Mouse (Mus musculus) layer of hippocampus, postnatal 36 days (tissue): ENCODE results near the gene Acy3. TPM values are rescaled to one million over a fixed set of nuclear protein-coding genes. Genes with fewer than 3 reads are reported as not detected.

ENCODE experiments used
- total RNA-seq, 2 experiments: library from RNA; stranded (reverse); gene quantifications; 2 replicates each; pipeline ENCODE4 v1.2.3; 2021

Acy3 gene
- total RNA-seq, 2 experiments from 2014 or later = 1.4 TPM

Other genes starting within 250 kb of the Acy3 start
- gene Kmt5b, start 219.1 kb upstream of the Acy3 start, total RNA-seq = 10 to 100 TPM; 56.6 to 60.1 TPM
- gene Chka, start 134.8 kb upstream of the Acy3 start, total RNA-seq = 100 to 1,000 TPM; 106 to 122 TPM
- 10 to 100 TPM; 20.2 to 22.4 TPM for gene Tcirg1, start 79.4 kb upstream of the Acy3 start, total RNA-seq
- gene Ndufs8, start 73.8 kb upstream of the Acy3 start, total RNA-seq = 100 to 1,000 TPM; 133 to 144 TPM
- 1 to 10 TPM; 2.8 to 3.0 TPM for gene Aldh3b1, start 56.8 kb upstream of the Acy3 start, total RNA-seq
- gene Unc93b1, start 51.4 kb upstream of the Acy3 start, total RNA-seq = 10 to 100 TPM; 14.2 to 14.5 TPM
- not detected for gene Aldh3b3, start 27.9 kb upstream of the Acy3 start, total RNA-seq
- under 1 TPM; 0.72 to 0.86 TPM for gene Aldh3b2, start 14.2 kb upstream of the Acy3 start, total RNA-seq
- gene Tbx10, start 6.2 kb downstream of the Acy3 start, total RNA-seq = not detected
- gene Nudt8, start 14.0 kb downstream of the Acy3 start, total RNA-seq = 10 to 100 TPM in 1 of 2 experiments, 1 to 10 TPM in 1; 8.2 to 11.1 TPM
- gene Gm49405, start 14.1 kb downstream of the Acy3 start, total RNA-seq = 1 to 10 TPM; 1.4 to 2.1 TPM
- gene Doc2g, start 16.7 kb downstream of the Acy3 start, total RNA-seq = 1 to 10 TPM; 4.2 to 4.4 TPM
- gene Ndufv1, start 26.2 kb downstream of the Acy3 start, total RNA-seq = 100 to 1,000 TPM; 238 to 250 TPM
- 100 to 1,000 TPM; 377 to 393 TPM for gene Gstp1, start 51.4 kb downstream of the Acy3 start, total RNA-seq
- gene Gstp2, start 59.5 kb downstream of the Acy3 start, total RNA-seq = 10 to 100 TPM; 36.3 to 43.5 TPM
- gene Gstp3, start 73.0 kb downstream of the Acy3 start, total RNA-seq = not detected
- gene Cabp2, start 95.0 kb downstream of the Acy3 start, total RNA-seq = not detected
- 10 to 100 TPM; 29.7 to 46.0 TPM for gene Cdk2ap2, start 110.6 kb downstream of the Acy3 start, total RNA-seq
- gene Pitpnm1, start 113.4 kb downstream of the Acy3 start, total RNA-seq = 100 to 1,000 TPM; 169 to 174 TPM
- gene Aip, start 139.3 kb downstream of the Acy3 start, total RNA-seq = 100 to 1,000 TPM; 108 to 128 TPM
- under 1 TPM; 0.10 TPM for gene Gpr152, start 153.2 kb downstream of the Acy3 start, total RNA-seq
- gene Cabp4, start 157.5 kb downstream of the Acy3 start, total RNA-seq = under 1 TPM; 0.17 to 0.28 TPM
- gene Coro1b, start 162.0 kb downstream of the Acy3 start, total RNA-seq = 10 to 100 TPM; 83.8 to 90.0 TPM
- gene Ptprcap, start 167.0 kb downstream of the Acy3 start, total RNA-seq = 1 to 10 TPM; 1.6 to 3.8 TPM
- 10 to 100 TPM; 34.5 to 45.1 TPM for gene Rps6kb2, start 176.8 kb downstream of the Acy3 start, total RNA-seq
- gene Carns1, start 188.9 kb downstream of the Acy3 start, total RNA-seq = 1 to 10 TPM; 7.1 to 9.9 TPM
- gene Tbc1d10c, start 204.7 kb downstream of the Acy3 start, total RNA-seq = 1 to 10 TPM in 1 of 2 experiments, under 1 TPM in 1; 0.56 to 1.3 TPM
- 100 to 1,000 TPM; 255 to 265 TPM for gene Ppp1ca, start 205.5 kb downstream of the Acy3 start, total RNA-seq
- gene Rad9a, start 215.1 kb downstream of the Acy3 start, total RNA-seq = 1 to 10 TPM; 5.5 to 7.1 TPM
- under 1 TPM; 0.32 to 0.83 TPM for gene Clcf1, start 227.7 kb downstream of the Acy3 start, total RNA-seq
- gene AC109138.7, start 227.8 kb downstream of the Acy3 start, total RNA-seq = not detected
- gene Pold4, start 245.3 kb downstream of the Acy3 start, total RNA-seq = 10 to 100 TPM; 12.4 to 16.6 TPM